Mouse (Mus musculus) MEL-GATA-1-ER (cell line): ENCODE measurements around the gene Knop1.
A peak's percentile ranks its signal among the peaks of the same experiment; 100 is the strongest.

ENCODE experiments used
- DNase-seq: peaks from one replicate; pipeline ENCODE4 v3.0.0-alpha.2; 2012; ENCODE audit warnings: low read depth; ENCODE audit errors: extremely low read depth

The Knop1 gene

DNA sequence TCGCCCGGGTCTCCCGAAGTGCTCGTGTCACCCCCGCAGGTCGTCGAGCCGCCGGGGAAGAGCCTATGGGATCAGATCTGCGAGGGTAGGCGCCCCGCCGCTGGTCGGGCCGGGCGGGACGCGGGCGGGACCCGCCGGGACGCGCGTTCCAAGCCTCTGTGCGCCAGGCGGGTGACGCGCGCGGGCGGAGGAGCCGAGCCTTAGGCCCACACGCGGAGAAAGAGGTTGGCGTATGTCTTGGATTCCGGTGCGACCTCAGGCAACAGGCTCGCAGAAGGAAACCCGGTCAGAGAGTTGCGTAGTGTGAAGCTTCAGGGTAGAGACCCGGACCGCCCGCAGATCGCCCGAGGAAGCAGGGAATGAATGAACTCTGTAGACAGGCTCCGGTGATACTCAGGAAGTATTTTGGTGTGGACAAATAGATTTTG, at the start of gene Knop1:
Knop1 (minus strand) TSS at position 378 of the 428 bp plus-strand sequence.
- no peak for DNase-seq

DNA sequence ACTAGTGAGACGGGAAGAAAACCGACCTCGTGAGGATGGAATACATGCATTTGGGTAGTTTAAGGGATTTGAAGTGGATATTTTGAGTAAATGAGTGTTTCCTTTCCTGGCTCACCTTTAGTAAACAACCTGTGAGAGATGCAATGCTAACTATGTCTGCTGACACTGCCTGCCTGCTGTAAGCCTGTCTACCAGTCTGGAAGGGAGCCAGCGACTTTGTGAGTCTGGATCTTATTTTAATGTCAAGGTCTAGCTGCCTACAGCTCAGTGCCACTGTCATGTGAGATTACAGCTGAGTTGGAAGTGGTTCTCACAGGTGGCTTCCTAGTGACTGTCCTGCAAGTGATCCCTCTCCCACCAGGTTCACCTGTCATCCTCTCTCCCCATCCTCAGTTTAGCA, 48.5 kb upstream of the Knop1 start:
- DNase-seq, result no peak

DNA sequence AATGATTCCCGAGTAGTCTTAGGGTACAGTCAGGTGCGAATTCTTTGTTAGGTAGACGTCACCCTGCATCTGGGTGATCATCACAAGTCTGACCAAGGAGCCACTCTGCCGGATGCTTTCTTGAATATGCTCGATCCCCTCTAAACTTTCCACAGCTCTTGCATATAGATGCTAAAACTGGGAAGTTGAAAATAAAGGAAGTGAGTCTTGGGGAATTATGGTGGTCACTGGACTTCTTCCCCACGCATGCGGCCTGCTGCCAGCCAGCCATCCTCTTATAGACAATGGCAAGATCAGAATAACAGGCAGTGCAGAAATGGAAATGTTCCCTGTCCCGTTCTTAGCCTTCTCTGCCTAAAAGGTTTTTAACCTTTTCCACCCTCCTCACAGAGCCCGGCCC, 47.8 kb upstream of the Knop1 start:
- DNase-seq, result no peak

DNA sequence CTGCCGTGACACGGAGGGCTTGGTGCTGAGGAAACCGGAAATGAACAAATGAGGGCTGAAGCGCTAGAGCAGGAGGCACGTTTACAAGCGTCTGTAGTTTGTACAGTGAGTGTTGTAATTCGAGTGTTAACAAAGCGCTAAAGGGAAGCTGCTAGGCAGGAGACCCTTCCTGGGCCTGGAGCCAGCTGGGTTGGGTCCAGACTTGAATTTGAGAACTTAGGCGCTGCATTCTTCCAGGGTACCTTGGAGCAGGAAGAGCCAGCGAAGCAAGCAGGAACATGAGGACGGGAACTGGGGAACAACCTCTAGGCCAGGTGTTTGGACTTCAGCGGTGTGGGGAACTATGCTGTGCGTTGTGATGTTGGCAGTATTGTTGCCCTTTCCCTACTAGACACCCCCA, 46.9 kb upstream of the Knop1 start:
- no peak for DNase-seq

DNA sequence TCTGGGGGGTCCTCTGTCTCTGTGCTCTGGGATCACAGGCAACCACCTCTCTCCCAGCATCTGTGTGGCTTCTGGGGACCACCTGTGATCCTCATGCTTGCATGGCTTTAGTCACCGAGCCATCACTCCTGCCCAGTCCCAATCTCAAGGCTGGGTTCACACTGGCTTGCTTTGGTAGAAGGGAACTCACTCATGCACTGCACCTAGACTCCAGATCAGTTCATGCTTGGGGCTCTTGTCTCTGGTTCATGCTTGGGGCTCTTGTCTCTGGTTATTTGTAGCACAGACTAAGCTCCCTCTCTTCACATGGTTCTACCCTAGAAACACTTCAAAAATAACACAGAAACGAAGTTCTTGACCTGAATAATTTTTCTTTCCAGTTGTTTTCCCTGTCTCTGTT, 44.0 kb upstream of the Knop1 start:
- no peak for DNase-seq

DNA sequence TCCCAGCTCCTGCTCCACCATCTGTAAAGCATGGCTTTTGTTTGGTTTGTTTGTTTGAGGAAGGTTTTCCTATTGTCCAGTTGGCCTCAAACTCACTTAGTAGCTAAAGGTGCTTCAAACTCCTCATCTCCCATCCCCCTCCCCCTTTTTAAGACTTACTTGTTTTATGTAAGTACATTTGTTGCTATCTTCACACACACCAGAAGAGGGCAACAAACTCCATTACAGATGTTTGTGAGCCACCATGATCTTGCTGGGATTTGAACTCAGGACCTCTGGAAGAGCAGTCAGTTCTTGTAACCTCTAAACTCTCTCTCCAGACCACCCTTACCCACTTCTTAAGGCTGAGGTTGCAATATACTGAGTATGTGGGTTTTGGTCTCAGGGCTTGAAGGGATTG, 42.0 kb upstream of the Knop1 start:
- no peak for DNase-seq

DNA sequence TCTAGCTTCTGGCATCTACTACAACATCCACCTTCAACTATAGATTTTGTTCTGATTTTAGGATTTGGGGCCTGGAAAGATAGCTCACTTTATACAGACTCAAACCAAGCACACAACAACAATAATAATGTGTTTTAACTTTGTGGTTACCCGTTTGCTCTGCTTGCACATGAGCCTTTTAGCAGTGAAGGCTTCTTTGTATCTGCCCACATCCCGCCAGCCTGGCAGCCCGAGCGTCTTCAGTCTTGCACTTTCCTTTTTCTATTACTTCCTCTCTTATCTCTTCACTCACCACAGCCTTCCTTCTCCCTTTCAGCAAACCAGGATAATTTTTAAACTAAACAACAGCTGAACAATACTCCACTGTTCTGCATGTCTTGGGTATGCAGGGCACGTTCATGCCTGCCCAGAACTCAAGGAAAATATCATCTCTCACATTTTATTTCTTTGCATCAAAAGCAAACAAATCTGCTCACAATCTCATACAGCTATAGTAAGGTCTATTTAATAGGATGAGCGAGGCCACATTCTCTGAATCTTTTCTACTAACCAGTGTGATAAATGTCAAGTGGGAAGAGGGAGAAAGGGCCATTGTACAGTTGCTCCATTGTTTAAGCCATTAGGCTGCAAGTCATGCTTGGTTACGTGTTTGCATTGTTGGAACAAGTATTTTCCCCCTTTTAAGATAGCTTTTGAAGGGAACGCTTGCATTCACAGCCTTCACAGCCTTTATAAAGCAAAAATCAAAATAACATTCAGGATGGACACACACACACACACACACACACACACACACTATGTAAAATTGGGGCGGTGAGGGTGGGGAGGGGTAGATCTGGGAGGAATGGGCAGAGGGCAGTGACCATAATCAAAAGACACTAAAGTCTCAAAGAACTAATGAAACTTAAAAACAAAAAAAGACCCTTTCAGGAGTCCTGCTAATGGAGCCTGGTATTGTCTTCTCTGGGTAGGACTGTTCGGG, 39.7 kb upstream of the Knop1 start:
- no peak for DNase-seq

DNA sequence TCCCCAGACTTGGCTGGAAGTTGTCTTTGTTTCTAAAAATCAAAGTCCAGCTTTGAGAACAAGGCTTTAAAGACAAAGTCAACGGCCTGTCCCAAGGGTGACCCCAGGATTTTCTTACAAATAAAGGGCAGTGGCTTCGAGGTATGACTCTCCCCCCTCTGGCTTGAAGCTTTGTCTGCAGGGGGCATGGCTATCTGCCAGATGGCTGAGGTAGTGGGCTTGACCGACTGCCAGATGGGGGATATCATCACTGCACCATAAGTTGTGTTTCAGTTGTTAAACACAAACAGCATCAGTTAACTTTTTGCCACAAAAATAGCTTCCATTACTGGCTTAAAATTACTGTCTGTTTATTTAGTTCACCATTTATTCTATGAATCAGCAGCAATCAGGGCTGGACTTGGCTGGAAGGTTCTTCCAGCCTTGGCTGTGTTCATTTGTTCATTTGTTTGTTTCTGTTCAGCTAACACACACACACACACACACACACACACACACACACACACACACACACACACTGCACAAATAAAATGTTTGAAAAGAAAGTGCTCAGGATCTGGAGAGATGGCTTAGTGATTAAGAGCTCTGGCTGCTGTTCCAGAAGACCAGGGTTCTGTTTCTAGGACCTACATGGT, 33.1 kb upstream of the Knop1 start:
- no peak for DNase-seq

DNA sequence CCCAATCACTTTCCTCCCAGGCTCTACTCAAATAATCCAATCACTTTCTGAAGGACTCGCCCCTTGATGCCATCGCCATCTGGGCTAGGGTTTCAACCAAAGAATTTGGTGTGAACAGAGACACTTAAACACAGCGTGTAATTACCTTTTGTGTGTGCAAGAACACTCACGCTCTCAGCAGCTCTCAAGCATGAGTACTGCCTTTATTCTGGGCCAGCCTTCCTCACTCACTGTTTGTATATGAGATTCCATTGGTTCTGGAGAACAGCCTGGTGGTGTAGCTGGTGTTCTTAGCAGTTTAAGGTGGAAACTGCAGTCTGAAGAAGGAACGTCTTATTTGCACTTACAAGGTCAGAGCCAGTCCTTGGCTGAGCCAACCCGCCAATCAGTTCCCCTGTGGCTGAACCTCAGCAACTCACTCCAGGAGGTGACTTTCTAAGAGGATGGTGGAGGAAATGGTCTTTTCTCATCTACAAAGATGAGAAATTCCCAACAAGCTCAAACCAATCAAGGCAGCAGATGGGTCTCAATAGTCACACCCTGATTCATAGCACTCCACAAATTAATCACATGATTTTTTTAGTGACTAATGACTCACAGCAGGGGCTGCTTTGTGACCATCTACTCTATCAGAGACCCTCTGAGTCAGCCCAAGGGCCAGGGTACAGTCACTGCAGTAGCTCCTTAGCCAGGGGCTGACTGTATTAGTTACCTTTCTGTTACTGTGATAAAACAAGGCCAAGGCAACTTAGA, 31.4 kb upstream of the Knop1 start:
- DNase-seq, result no peak

DNA sequence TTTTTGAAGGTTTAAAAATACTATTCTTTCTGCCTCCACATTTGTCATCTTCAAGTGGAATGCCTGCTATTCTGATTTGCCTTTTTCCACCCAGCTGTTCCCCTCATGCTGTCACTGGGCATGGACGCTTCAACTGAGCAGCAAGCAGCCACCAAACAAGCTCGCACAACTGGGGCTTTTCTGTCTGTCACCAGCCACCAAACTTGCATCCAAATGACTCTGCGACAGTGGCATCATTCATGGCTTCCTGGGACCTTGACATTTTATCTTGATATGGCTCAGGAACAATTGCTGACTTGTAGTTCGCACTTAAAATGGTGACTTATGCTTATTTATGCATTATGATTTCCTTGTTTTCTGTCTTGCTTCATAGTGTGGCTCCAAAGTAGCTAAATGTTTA, 28.9 kb upstream of the Knop1 start:
- DNase-seq, result no peak

DNA sequence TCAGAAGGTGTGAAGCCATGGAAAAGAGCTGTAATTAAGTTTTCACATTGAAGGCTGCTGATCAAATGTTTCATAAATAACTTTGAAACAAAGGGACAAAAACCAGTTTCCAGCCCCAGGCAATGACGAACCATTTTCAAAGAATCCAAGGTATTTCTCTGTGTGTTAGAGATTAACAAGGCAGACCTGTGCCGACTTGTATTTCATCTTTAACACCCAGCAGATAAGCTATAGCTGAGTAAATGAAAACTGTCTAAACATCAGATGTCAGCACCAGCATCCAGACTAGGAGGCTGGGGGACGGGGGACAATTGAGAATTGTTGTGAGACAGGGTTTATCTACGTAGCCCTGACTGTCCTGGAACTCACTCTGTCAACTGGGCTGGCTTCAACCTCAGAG, 27.9 kb upstream of the Knop1 start:
- no peak for DNase-seq

DNA sequence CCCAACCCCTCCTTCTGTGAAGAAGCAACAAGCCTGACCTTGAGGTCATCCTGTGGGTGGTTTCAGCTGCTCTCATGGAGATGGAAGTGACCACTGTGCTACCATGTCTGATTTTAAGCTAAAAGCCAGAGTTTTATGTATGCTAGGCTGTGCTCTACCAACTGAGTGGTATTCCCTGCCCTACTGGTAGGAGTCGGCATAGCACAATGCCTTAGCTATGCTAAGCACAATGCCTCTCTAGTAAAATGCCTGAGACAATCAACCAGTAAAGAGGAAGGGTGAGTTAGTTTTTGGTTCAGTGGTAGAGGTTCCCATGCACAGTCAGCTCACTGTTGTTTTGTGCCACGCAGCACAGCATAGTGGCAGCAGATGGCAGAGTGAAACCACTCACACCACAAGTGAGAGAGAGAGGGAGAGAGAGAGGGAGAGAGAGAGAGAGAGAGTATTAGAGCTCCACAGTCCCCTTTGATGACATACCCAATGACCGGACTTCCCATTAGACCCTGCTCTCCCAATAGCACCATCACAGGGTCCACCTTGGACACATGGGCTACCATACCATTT, 23.5 kb upstream of the Knop1 start:
- DNase-seq, result no peak

DNA sequence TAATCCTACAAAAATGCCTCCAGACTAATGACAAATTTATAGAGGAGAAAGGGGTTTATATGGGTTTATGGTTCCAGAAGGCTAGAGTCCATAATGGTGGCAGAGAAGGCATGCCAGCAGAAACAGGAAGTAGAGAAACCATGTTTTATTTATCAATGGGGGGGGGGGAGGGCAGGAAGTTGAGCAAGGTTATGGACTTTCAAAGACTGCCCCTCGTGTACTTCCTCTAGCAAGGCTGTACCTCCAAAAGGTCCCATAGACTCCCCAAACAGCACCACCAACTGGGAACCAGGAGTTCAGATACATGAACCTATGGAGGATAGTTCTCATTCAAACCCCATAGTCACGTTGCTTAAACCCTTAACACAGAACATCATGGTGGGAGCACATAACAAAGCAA, 9.3 kb upstream of the Knop1 start:
- DNase-seq, result no peak

DNA sequence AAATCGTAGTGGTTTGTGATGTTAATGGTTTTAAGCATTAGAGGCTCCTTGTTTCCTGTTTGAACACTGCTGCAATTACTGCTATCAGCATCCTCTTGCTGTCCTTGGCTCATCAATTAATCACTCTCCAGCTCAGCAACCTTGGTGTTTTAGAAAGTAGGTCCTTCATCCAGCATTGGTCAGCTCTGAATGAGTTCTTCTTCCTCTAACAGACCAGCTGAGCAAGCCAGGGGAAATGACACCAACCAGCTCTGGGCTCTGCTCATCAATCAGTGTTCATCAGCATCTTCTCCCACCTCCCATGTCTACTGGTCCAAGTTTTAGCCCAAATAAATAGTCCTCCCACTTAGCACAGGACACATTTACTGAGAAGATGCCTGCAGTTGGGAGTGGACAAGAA, 2.6 kb upstream of the Knop1 start:
- DNase-seq, result no peak

DNA sequence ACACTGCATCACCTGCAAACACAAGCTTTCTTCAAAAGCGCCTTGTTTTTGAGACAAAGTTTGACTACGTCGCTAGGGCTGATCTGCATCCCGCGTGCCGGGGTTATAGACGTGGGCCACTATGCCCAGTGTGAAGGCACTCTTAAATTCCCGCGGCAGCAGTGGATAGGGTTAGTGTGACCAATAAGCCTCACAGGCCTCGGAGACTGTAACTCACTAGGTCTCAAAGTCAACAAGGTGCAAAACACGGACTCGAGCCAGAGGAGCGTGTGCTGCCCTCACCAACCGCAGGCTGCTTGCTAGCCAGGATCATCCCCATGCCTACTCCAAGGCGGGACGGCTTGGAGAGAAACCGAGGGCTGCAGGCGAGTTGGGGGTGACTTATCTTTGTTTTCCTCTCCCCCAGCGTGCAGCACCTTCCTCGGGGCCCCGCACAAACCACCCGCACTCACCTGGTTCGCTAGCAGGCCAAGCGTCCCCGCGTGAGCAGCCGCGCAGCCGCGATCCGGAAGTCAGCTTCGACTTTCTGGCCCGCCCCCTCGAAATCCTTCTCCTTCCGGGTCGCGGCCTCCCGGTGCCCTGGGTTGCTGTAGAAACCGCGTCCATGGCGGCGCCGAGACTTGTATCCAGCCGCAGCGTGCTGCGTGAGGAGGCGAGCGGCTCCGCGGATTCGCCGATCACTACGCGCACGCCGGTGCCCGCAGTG, 730 bp downstream of the Knop1 start, which contains the start of gene Iqck:
Iqck (plus strand) TSS at position 582 of the 706 bp plus-strand sequence.
- DNase-seq, result peak; percentile 66

DNA sequence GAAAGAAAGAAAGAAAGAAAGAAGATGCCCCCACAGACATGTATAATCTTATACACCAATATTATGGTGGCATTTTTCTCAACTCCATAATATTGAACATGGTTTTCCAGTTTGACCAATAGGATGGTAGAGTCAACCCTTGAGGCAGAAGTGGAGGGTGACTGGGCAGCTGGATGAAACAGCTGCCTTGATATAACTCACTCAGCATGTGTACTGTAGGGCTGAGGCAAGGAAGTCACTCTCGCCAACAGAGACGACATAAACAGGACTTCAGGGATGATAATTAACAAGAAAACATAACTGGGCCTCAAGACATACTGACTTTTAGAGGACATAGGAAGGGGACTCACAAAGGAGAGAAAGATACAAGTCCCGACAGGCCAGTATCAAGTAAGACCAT, 1.4 kb downstream of the Knop1 start:
- DNase-seq, result peak; percentile 66

DNA sequence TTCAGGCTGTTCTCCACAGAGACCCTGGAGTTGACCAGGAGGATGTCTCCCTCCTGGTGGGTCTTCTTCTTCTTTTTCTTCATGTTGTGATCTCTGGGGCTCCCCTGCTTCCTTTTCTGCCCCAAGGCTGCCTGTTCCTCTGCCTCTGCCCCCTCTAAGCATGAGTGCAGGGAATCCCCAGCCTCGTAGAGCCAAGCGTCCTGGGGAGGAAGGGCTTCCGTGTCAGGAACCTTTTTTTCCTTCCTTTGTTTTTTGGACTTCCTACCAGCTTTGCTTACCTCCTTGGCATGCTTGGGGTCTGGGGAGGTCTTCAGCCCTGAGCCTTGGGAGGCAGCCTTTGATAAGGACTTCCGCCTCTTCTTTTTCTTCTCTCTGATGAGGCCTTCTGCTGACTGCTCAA, 3.4 kb downstream of the Knop1 start:
- no peak for DNase-seq

DNA sequence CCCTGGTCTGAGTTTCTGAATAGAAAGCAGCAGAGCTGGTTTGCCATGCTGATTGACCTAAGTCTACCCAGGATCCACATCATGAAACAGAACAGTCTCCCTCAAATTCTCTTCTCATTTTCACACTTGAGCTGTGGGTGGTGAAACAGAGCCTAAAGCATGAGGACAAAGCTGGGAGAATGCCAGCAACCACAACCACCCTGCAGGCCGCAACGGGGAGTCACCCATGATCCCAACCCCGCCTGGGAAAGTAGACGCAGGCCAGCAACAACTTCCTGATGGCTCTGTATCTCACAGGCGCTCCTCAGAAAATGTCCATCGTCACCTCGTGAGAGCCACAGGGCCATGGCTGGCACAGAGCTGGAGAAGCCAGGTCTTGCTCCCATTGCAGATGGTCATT, 4.5 kb downstream of the Knop1 start:
- DNase-seq, result no peak

DNA sequence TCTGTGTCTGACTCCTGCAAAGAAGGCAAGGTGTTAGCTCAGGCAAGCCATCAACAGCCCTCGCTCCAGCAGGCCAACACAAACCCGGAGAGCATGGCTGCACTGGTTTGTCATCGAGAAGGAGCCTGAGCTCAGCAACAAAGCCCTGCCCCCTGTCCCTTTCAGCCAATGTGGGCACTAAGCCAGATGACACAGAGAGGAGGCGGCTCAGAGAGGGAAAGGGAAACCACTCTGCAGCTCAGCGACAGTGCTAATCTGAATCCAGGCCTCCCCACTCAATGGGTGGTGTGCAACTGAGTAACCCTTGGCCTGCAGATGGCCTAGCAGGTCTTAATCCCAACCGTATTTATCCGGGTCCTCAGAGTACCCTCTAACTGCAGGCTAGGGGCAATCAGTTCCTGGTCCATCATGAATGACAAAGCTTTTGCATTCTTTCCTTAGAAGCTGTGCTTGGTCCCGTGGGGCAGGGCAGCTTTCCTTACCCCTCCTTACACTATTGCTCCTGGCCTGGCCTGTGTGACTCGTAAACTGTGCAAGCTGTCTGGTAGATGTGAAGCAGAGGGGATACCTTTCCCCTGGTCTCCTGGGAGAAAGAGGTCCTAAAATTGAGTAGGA, 5.3 kb downstream of the Knop1 start:
- no peak for DNase-seq

DNA sequence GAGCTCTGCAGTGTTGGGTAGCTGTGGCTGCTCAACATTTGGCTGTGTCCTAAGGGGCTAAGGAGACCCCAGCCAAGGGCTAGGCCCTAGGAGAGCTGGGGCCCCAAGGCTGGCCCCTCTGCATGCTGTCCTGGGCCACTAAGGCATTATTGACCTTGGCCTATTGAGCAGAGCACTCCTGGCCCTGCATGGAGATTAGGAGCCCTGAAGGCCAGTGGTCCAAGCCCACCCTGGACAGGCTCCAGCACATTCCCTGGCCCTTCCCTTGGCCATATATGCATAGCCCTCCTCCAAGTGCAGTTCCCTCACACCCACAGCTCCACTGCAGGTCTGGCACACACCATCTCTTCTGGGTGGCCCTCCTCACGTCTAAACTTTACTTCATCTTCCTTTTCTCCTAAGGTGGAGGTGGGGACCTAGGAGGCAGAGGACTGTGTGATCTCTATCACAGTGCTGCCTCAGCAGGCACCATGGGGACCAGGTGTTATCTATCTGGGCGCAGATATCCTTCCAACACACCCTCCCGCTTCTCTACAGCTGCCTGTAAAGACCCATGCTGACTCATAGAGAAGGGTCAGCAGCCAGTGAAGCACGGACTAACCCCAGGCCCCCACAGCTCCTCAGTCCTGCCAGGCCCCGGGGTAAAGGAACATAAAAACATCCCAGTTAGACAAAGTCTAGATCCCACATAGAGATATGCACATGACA, 6.4 kb downstream of the Knop1 start:
- DNase-seq, result no peak
